Mouse (Mus musculus) CD8-positive naive resting alpha-beta T cell, adult 2 months (primary cell): ENCODE measurements around the gene Camta1.

Experiments used
- DNase-seq, 2 experiments: peaks; one replicate each; pipeline ENCODE4 v3.0.0; 2022; ENCODE audit warnings: low read depth in 2 of 2, low spot score in 2 of 2

The Camta1 gene

DNA sequence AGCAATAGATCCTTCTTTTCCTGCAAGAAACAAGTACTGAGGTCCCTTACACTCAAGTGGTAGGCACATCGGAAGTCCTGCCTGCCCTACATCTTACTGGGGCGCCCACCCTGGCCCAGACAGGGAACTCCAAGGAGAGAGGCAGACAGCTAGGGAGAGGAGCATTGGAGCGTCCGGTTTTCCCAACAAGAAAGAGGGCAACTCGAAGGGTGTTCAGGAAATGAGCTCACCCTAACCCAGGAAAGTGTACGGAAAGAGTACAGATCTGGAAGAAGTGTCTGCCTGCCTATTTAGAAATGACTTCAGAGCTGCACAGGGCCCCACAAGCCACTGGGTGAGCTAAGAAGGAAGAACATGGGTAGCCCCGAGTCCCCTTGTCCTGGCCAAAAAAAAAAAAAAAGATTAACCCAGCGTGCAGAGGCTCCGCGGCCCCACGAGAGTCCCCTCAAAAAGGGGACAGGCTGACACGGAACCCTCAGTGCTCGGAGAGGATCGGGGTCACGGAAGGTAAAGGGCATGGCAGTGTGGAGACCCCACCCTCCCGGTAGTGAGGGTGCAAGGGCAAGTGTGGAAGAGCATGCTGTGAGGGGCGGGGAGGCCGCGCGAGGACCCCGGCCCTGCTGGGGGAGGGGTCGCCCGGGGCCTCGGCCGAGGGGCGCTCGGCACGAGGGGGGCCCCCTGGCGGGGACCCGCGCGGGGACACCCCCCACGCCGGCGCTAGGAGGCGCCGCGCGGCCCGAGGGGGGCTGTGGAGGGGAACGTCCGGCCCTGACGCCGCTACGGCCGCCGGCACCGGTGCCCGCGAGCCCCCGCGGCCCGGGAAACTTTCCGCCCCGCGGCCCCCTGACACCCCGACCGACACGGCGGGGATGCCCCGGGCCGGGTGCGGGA lies 990 bp downstream of the Camta1 start:
- peak; percentile 19 to 29 for DNase-seq

DNA sequence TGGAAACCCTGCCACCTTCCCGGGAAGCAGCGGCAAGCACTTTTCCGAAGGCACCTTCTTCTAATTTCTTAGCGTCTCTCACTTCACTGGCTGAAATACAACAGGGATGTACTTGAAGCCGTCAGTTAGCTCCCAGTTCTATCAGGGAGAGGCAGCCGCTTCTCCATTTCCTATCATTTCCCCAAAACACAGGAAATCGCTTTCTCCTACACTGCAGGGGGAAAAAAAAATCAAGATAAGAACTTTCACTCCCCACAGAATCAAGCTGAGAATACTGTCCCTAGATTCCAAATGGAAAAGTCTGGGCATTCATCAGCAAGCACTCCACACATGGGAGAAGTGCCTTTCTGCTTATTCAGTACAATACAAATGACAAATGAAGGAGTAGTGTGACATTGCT lies 2.4 kb downstream of the Camta1 start:
- DNase-seq = no peak

DNA sequence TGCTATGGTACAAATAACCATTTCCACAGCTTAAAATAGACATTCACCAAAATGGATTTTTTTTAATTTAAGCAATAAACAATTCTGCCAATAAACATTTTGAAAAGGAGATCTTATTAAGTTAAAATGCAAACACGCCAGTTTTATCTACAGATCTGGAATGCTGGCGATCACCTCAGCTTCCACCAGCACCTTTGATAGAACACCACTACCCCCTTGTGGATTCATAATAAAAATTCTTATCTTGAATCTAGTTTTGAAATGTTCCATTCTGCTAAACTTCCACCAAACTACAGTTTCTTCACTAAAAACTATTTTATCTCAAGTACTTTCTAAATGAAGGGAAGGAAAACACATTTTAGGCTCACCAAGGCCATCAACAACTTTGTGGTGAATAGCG lies 7.7 kb downstream of the Camta1 start:
- DNase-seq = no peak

DNA sequence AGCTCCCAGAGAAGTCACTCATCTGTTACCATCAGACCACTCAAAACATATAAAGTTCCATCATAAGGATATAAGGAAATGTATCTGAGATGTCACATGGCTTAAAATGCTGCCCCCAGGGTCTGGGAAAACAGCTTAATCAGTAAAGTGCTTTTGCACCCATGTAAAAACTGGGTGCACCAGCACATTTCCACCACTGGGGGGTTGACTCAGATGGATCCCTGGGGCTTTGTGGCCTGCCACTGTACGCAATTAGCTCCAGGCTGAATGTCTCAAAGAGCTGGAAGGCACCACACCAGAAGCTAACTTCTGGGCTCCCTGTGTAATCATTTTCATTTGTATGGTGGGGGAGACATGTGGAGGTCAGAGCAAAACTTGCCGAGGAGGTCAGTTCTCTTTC lies 10.5 kb downstream of the Camta1 start:
- peak; percentile 29 to 61 for DNase-seq

DNA sequence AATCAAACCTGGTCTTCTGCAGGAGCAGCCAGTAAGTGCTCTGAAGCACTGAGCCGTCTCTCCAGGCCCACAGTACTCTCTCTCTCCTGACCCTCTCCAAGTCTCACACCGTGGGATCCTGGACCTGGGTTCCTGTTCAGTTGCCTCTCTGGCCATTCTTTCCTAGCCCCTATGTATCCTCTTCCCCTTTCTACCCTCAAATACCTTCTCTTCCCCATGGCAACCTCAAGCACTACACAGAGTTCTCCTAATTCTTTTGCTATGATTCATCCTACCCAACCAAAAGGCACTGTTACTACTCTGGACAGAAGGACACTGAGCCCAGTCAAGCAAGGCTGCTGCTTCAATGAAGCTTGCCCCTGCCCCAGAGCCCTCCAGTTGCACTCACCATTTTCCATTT lies 19.1 kb downstream of the Camta1 start:
- no peak for DNase-seq

DNA sequence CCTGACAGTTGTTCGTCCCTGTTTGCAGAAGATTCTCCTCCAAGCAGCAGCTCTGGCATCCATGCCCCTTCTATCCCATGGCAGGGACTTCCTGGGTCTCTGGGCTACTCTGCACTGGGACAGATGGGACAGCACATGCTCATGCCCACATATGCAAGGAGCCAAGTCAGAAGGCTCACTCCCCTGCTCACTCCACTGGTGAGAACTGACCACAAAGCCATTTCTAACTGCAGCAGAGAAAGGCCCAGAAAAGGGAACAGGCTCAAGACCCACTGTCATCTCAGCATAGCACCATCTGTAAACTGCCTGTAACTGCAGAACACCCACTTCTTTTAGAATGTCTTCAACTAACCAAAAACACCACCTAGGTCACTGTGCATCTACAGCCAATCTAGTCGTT lies 23.2 kb downstream of the Camta1 start:
- no peak for DNase-seq

DNA sequence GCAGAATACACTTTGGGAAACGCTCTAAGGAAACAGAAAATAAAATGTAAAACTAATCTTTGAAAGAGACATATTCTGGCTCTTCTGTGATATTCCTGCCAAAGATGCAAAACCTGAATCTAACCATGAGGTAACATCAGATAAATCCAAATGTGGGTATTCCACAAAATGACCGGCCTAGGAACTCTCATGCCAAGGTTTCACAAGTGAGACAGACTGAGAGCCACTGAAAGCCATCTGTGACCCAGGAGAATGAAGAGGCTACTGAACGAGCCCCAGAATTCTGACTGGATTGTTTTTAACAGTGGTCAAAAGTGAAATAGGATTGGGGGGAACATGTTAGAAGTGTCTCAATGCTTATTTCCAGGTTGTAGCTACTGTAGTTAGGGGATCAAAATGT lies 25.8 kb downstream of the Camta1 start:
- no peak for DNase-seq

DNA sequence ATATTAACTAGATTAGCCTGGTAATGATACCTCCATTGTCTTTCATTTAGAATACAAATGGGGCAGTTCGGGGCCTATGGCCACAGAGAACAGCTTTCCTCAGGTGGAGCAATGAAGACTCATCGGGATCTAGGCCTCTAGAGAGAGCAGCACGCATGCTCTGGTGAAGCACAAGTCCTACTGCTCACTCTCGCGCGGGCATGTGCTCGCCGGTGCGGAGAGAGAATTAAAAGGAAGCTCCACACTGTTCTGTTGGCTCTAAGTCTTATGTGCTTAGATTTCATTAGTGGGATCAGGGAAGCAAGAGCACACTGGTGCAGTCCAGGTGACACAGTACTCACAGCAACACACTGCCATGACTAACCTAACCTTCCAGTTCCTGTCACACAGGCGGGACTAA lies 27.1 kb downstream of the Camta1 start:
- no peak for DNase-seq

DNA sequence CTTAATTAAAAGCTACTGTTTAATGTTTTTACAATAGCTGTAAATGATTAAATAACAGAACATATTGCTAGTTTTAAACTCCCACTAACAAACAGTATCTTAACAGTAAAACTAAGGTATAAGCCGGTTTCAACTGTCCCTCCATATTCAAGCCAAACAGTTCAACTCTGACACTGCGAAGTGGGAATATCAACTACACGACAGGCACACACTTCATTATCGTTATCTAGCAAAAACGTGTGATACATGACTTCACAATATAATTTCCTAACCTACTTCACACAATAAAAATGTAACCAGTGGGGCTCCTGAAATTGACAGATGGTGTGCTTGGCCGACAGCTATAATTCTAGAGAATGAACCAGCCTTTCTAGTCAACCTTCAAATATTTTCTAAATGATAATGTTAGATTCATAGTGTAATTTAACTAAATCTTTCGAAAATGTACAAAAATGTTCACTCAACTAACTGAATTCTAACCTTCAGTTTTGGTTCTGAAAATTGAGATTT lies 27.7 kb downstream of the Camta1 start:
- DNase-seq = no peak

DNA sequence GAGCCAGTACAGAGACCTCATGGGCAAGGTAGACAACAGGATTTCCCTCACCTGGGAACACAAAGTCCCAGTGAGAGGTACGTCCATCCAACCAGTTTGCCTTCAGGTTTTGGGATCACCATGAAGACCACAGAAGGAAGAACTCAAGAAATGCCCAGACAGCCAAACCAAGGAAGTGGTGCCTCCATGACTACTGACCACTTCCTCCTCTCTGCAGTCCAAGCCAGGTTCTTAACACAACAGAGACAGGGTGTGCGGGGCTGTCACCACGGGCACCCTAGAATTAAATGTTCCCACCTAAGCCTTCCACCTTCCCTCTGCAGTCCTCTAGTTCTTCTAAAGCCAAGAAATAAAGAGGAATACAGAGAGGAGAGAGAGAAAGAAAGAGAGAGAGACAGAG lies 33.8 kb downstream of the Camta1 start:
- no peak for DNase-seq

DNA sequence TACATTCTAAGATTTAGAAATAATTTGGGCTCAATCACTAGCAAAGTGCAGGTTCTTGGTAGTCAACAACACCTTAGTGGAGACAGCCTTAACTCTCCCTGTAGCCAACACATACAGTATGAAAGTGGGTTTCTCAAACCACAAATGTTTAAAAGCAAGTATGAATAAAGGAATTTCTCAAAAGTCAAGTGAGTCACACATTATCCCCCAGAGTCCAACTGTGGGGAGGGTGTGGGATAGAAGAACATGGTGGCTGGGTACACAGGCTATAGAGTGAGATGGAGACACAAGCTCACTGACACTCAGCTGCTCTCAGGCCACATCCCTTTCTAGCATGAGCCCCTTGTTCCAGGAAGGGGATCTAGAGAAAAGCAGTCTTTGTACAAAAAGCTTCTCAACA lies 34.3 kb downstream of the Camta1 start:
- no peak for DNase-seq

DNA sequence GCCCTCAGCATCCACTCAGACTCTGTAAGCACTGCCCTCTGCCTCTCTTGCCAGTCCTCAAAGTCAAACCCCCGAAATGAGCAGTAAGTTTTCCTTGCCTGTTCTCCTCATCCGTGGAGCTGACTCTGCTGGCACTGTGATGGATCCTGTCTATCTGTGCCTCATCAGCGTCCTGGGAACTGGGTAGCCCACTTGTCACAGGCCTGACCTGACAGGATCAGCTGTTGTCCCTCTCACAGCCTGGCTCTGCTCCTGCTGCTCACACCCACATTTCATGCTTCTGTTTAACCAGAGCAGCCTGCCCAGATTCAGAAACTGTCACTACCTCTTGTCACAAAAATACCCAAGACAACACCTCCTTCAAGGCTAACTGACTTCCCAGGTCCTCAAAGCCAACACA lies 37.7 kb downstream of the Camta1 start:
- no peak for DNase-seq

DNA sequence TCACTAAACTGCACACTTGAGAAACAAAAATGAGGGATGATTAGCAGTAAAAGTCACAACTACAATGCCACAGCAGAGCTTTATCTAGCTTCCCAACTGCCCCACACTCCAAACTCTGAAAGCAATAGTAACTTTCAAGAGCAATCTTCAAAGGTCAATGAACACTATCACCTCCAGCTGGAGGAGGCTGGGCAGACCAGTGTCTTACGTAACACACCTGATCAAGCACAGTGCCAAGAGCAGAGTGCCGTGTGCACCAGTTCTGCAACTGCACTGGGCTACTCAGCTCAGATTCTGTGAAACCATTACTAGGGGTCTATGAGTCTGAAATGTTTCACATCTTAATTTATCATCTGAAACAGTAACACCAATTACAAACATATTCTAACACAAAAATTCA lies 38.7 kb downstream of the Camta1 start:
- DNase-seq = no peak

DNA sequence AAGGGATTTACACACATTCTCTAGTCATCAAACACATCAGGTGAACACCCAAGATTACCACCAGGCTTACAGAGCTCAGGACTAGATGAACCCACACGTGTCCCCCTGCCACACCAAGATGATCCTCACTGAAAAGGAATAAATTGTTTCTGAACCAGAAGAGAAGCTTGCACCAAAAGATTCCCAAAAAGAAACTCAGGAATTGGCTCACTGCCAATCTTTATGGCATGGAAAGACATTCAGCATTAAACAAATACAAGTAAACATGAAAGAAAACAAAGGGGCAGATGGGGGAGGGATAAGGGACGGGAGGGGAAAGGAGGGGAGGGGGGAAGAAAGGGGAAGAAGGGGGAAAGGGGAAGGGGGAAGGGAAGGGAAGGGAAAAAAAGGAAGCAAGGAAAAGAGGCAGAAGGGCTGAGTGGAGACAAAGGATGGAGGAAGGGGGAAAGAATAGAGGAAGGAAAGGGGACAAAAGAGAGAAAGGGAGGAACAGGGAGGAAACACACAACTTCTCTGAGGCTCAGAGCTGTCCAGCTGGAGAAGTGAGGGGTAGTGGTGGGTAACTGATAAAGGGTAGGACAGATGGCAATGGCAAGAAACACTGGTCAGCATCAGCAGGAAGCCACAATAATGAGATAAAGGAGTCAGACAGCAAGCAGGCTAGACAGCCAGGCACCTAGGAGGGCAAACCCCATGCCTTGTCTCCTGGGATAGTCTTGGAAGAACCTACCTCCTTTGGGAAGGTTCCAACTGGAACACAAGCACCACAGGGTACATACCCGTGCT lies 43.5 kb downstream of the Camta1 start:
- DNase-seq = no peak

DNA sequence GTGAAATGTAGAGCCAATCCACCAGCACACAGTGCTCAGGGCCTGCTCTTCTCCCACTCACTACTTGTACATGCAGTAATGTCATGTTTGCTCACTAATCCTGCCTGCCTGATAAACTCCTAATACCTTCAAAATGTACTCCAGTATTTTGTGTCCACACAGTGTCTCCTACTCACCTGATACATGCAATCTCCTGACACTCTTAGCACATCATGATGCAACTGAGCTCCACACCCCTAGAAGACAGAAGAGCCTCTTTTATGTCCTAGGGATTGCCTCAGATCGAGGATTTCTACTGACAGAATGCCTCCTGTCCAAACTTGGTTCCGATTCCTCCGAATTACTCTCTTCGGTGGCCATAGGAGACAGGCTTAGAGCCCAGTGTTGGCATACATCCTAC lies 48.0 kb downstream of the Camta1 start:
- no peak for DNase-seq

DNA sequence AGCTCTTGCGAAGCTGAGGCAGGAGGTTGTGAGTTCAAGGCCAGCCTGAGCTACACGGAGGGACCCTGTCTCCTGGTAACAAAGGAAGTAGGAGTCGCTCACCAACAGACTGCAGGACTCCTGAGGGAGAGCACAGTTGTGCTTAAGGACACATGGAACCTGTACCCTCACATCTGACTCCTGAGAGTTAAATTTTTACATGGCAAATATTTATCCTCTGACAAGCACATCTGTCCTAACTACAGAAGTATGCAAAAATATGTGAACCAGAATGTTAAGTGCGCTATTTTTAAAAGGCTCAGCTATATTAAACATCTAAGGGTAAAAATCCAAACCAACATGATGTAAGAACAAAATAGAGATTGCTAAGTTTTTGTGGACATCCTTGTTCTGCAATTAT lies 56.0 kb downstream of the Camta1 start:
- no peak for DNase-seq

DNA sequence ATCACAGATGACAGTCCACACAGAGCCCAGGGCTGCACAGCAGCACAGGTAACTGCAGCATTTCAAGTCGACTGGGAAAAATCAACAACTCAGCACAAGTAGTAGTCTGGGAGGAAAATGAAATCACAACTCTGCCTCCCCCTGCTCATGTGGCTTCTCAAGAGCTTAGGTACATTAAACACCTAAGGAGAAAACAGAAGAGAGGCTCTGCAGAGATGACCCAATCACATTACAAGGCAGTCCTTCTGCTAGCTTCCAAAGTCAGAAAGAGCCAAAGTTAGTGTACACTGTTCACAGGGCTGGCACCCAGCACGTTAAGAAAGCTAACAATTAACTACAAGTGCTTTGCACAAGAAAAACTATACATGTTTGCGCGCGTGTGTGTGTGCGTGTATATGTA lies 56.6 kb downstream of the Camta1 start:
- DNase-seq = no peak

DNA sequence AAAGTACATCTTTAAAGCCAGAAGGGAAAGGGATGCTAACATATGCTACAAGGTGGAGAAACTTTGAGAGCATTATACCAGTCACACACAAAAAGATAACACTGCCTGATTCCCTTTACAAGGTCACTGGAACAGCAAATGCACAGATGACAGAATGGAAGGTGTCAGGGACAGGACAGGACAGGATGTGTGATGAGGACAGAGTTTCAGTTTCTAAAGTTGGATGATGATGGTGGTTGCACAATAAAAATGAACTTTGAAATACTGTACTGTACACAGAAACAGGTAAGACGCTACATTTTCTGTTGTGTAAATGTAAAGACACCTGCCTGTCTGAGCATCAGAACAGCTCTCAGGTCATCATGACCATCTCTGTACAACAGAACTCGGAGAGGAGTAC lies 57.5 kb downstream of the Camta1 start:
- no peak for DNase-seq

DNA sequence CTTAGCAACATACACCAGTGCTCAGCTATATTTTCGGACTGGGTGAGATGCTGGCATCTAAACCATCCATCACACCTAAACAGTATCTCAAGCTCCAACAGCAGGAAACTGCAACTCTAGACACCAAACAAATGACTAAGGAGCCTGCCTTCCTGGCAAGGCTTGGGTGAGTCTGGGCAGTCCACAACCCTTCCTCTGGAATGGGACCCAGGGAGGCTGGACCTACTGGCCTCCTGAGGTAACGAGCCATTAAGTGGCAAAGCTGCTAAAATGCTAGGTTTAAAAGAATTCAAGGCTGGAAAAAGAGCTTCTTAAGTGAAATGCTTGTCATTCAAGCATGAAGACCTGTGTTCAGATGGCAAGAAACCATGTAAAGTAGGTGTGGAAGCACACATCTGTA lies 63.0 kb downstream of the Camta1 start:
- DNase-seq = no peak

DNA sequence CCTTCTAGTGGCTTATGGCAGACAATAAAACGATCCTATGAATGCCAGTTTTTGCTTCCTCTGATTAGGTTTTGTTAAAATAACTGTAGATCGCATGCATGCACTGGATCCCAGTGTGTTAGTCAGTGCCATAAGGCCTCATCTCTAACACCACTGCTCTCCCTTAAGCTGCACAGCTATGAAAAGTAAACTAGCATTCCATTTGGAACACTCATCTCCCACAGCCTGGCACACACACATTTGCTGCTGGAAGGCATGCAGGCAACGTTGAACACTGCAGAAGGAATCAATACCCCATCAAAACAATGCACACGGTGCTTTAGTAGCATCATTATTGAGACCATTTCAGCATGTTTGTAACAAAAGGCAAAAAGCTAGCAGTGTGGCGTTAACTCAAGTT lies 68.0 kb downstream of the Camta1 start:
- DNase-seq = no peak

DNA sequence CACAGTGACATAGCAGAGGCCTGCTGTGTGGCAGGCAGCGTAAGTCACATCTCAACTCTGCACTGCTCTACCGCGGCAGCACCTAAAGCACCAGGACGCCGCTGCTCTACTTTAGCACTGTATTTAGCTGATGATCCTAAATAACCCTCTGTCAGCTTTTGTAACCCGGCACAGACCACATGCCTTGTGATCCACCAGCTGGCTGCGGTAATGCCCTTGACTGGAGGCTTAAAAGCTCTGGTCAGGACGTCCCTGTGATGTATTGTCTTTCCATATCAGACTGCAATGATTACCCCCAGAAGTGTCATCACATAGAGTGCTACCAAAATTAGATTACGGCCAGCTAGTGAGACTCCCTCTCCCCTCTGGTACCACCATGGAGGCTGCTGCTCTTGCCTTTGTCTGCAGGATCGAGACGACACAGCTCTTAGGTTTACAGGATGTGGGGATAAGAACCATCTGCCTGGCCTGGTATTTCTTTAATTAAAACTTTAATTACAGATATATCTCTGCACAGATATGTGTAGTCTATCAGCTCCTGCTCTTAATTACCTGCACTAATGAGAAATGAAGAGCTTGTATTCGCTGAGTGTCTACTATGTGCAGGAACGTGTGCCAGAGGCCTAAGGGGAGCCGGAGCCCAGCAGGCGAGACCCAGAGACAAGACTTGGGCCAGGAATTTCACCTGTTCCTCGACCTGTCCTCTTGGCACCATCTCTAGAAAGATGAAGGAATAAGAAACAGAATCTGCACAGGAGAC lies 74.5 kb downstream of the Camta1 start:
- no peak for DNase-seq

DNA sequence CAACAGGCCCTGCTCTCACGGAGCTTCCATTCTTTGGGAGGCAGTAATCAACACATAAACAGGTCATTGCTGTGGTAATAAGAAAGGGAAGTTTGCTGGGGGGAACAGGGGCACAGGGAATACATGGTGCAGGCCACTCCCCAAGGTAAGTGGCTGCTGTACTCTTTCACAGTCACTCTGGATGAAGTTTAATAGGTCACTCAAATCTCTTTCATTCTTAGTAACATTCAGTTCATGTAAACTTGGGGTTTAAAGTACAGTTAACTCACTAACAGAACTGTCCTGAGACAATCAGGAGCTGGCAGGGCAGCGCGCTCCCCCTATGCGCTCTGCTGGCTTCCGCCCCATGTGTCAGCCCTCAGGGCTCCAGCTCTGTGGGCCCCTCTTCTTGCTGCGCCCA lies 81.2 kb downstream of the Camta1 start:
- DNase-seq = no peak
